Mouse (Mus musculus) mouse trophoblast stem cell (cell line): ENCODE measurements around the gene Cpd.

Source experiments
- in situ Hi-C, 2 experiments: fragments of 300-500 bp; cut with MseI, MboI; formaldehyde crosslinking; loops; 2 replicates in 1 of 2; 3 replicates in 1 of 2; pipeline ENCODE4 v1.15.1; 2025

The Cpd gene

DNA sequence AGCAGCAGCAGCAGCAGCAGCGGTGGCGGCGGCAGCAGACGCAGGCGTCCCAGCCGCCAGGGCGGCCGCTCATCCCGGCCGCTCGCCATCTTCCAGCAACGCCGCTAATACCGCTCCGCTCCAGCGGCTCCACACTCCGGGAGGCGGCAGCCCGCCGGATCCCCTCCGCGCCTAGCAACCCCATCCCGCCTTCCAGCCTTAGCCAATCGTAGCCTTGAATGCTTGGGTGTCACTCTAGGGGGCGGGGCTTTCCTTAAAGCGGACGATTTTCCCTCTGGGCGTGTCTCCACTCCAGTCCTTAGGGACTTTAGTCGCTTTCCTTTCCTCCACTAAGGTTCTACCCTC lies at the start of gene Cpd:
Gene Cpd, minus strand, starts transcription at position 141 of the 345 bp plus-strand sequence.
- in situ Hi-C loops: no loop called here

DNA sequence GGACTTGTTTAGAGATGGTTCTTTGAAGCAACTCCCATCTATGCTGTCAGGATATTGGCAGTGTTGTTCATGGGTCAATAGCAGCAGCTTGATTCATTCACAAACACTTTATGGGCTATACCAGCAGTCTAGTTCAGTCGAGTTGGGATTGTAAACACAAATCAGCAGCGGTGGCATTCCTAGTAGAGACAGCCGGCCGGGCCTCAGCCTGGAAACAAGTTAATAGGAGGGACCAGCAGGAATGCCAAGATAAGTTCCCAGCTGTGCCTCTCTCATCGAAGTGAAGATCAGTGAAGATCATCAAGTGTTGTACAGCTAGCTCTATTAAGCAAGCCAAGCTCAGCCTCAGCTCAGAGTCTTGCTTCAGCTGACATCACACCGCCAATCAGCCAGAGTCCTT lies 49.5 kb upstream of the Cpd start:
- in situ Hi-C loops: no loop called here

DNA sequence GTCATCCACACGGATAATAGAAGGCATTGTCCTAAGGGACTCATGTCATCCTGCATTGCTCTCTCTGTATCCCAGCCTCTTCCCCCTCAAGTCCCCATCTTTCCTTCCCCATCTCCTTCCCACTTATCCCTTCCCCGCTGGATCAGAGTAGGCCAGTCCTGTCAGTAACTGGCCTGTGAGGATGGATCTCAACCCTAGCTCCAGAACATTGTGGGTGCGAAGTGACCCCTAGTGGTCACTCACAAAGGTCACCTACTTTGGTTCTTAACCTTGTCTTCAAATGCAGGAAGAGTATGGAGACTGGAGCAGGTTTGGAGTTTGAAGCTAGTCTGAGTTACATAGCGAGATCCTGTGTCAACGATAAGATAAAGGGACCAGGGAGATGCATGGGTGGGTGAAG lies 47.4 kb upstream of the Cpd start:
- in situ Hi-C loops: loop anchor here (5.0 kb wide), 2 partner anchors 97 to 107 kb away; no protein-coding TSS in a partner anchor

DNA sequence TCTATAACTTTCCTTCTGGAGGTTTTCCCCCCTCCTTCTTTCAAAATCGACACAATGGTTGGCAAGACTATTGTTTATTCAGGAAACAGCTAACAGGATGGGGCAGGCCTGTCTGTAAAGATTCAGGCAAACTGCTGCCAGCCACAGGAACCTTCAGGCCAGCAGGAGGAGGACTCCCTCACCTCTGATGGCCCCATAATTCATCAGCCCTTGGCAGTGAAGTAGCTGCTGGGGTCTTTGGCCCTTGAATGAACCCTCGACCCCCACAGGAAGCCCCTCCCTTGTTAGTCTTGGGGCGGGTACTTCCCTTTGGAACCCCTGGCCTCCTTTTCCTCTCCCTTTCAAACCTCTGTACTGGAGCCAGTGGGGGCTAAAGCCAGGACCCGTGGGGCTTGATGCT lies 46.8 kb upstream of the Cpd start:
- in situ Hi-C loops: loop anchor here (5.0 kb wide), 2 partner anchors 96 to 106 kb away; no protein-coding TSS in a partner anchor

DNA sequence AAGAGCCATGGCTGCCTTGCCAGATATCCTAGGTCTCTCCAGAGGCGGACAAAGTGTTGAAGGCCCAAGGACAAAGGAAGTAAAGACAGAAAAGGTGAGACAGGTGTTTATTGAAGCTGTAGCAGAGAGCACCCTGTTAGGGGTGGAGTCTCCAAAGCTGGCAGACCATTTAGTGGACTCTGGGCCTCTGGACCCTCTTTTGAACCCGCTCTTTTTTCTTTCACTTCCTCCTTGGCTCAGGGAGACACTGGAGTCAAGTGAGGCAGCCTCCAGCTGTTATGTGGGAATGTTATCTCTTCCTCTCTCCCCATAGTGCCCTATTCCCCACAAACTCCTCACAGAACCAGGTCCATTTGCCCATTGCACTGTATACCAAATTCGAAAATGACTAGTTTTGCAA lies 46.2 kb upstream of the Cpd start:
- in situ Hi-C loops: loop anchor here (5.0 kb wide), 2 partner anchors 96 to 106 kb away; no protein-coding TSS in a partner anchor

DNA sequence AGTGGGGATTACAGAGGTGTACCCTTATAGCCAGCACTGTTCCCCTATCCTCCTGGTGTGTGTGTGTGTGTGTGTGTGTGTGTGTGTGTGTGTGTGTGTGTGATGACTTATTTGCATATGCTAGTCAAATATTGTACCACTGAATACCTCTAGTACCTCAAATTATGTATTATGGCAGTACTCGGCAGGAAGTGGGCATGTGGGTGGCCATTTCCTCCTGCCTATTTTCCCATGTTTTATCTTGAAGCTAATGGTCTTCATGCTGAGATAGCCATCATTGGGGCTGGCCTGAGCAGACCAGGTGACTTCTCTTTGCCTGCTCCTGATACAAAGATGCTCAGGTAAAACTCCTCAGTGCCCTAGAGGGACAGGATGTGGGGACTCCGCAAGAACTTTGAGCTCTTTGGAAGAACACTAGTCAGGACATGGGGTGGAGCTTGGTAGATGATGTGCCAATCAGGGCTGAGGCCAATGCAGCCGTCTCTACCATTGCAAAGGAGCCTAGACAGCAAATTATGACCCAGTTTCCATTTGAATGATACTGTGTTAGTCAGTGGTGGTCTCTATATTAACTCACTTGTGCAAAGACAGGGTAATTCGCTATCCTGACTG lies 45.0 kb upstream of the Cpd start:
- in situ Hi-C loops: loop anchor here (5.0 kb wide), 2 partner anchors 95 to 105 kb away; no protein-coding TSS in a partner anchor

GRCm38 (mm10) chr11:76891171-76891570 lies 44.4 kb upstream of the Cpd start:
- in situ Hi-C loops: loop anchor here (5.0 kb wide), 2 partner anchors 94 to 104 kb away; no protein-coding TSS in a partner anchor

DNA sequence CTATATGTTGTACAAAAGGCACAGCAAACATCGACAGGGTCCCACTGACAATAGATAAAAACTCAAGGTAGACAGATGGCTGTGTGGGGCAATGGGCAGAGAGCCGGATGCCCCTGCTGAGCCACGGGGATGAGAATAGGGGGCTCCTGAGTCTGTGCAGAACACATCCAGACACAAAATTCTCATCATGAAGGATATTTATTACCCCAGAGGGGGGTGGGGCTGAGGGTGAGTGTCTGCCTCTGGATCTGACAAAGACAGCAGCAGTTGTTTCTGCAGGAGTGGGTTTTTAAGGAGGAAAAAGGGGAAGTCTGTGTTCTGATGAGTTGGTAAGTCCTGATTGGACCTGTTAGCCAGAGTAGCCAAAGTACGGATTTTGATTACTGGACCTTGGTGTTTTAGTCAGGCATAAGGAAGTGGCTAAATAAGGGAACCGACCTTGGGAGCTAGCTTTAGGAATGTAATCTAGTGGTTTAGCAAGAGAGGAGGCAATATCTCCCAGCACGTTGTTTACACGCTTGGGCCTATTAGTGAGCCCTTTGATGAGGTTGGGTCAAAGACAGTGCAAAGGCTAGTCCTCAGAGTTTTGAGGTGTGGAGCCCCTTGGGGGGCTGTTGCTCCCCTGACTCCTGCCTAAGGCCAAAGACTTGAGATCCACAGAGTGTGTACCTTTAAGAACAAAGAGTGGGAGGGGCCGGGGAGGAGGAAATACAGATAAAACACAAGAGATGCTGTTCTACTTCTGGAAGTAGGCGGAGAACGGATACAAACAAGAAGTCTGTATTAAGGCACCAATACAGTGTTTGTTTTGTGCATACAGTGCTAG lies 42.7 kb upstream of the Cpd start:
- in situ Hi-C loops: loop anchor here (5.0 kb wide), 2 partner anchors 92 to 102 kb away; no protein-coding TSS in a partner anchor

- in situ Hi-C loops: no loop called here
These were observed 37.6 kb upstream of the Cpd start for GRCm38 (mm10) chr11:76884451-76884850.

GRCm38 (mm10) chr11:76879816-76880215 lies 33.0 kb upstream of the Cpd start:
- in situ Hi-C loops: no loop called here

GRCm38 (mm10) chr11:76874766-76875165 lies 27.9 kb upstream of the Cpd start:
- in situ Hi-C loops: no loop called here

DNA sequence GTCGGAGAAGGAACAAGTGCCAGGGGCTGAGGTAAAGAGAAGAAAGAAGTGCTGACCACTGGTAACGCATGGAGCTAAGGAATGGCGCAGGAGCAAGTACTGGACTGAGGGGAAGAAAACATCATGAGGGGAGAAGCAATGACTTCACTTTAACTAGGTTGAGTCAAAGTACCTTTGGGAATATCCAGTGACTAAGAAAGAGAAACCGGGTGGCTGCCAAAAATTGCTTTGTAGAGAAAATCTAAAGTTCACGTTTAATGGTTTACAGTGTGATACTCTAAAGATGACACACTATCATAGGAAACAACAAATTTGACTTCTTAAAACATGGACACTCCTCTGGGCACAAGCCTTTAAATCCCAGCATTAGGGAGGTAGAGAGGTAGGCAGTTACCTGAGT lies 27.0 kb upstream of the Cpd start:
- in situ Hi-C loops: no loop called here

DNA sequence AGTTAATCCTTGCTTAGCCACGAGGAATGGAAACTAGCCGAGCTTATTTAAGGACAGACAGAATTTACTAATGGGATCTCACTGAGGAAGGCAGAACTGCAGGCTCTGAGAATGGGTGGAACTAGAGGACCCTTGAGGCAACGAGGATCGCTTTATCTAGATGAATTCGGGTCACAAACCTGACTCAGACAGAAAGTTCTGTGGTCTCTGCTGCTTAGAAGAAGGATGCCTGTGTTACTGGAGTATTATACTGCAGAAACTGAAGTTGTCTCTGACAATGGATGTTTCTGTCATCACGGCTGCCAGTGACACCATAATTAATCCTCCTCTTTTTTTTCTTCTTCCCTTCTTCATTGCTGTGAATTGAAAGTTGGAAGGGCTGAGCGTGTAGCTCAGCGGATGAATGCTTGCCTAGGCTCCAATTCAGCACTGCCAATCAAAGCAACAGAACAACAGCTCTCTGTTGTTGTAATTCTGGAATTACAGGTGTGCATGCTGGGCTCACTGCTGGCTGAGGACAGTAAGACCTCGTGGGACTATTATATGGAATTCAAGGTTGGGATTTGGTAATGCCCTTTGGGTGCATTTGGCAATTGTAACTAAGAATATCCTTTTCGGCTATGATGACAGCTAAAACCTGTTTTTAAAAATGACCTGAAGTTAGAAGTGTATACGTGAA lies 25.9 kb upstream of the Cpd start:
- in situ Hi-C loops: no loop called here

GRCm38 (mm10) chr11:76861185-76861584 lies 14.4 kb upstream of the Cpd start:
- in situ Hi-C loops: no loop called here

DNA sequence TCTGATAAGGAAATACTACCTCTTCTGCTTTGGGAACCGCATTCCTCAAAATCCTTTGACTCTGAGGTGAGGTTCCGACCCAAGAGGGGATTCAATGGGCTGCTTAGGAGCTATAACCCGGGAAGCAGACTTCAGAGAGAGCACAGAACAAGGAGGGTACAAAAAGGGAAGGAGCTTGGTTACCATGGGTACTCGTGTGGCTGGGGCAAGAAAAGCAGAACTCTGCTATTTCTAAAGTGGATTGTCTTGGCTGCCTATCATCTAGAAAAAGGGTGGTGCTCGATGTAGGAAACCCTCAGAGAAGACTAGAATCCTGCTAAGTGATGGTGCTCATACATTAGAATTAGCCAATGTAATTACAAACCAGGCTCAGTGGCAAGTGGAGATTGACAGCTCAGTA lies 12.4 kb upstream of the Cpd start:
- in situ Hi-C loops: no loop called here

- in situ Hi-C loops: no loop called here
These were observed 12.0 kb upstream of the Cpd start for GRCm38 (mm10) chr11:76858781-76859180.

GRCm38 (mm10) chr11:76857111-76857510 lies 10.3 kb upstream of the Cpd start:
- in situ Hi-C loops: no loop called here

- in situ Hi-C loops: no loop called here
These were observed 9.8 kb upstream of the Cpd start for GRCm38 (mm10) chr11:76856601-76857000.

GRCm38 (mm10) chr11:76854475-76855341 lies 7.9 kb upstream of the Cpd start:
- in situ Hi-C loops: no loop called here

DNA sequence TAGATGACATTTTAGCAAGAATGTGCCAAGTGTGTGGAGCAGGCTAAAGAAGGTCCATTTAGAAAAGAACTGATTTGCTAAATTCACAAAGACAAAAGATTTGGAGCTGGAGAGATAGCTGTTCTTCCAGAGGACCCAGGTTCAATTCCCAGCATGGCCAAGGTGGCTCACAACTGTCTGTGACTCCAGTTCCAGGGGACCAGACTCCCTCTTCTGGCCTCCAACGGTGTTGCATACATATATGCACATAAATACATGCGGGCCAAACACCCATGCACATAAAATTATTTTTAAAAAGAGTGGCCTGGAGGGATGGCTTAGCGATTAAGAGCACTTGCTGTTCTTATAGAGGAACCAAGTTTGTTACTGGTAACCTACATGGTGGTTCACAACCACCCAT lies 4.7 kb upstream of the Cpd start:
- in situ Hi-C loops: no loop called here

DNA sequence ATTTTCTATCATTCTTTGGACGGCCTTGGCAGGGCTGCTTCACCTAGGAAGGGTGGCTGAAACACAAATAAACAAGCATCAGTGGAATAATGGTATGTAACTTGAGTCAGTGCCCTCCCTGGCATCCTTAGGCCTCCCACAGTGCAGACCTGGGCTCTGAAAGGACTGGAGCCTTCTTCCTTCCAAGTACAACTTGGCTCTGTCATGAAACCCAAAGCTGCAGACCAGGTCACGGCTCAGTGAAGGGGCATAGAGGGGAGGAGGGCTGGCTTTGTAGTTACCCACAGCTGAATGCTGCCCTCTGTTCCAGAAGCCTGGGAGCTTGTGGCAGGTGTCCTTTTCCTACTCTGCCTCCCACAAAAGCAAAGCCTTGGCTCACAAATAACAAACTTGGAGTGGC lies 2.8 kb upstream of the Cpd start:
- in situ Hi-C loops: no loop called here
